In genomic region chr10:127619119-127619721, GRCm38 (mm10) we compare ENCODE assay signal across 8 mouse cellular contexts. TPM values are rescaled to one million over a fixed set of nuclear protein-coding genes. Genes with fewer than 3 reads are reported as not detected.
DNase-seq lines count a peak whose midpoint lies in the region; ATAC-seq and TF ChIP-seq lines count a peak whose summit lies in the region.

No protein-coding gene starts in this region.

- no peaks in the 10 kb centered on the region for H3K27me3 ChIP-seq in kidney, postnatal 0 days (ENCODE audit: insufficient read depth, low read length)
- H3K27me3 ChIP-seq in forebrain, embryonic 11.5 days (ENCODE audit: control insufficient read depth, insufficient read depth, low read length), result no peaks in the 10 kb centered on the region
- no peaks in the 10 kb centered on the region for H3K27me3 ChIP-seq in limb, embryonic 12.5 days
- no peaks in the 10 kb centered on the region for H3K27me3 ChIP-seq in neural tube, embryonic 14.5 days (ENCODE audit: control insufficient read depth, insufficient read depth, low read length)

- H3K9me3 ChIP-seq in kidney, postnatal 0 days (replicated peaks; ENCODE audit: low read length), result no peaks in the 10 kb centered on the region
- H3K9me3 ChIP-seq in forebrain, embryonic 11.5 days (ENCODE audit: control insufficient read depth, low read length), result no peaks in the 10 kb centered on the region
- no peaks in the 10 kb centered on the region for H3K9me3 ChIP-seq in limb, embryonic 12.5 days
- H3K9me3 ChIP-seq in neural tube, embryonic 14.5 days (ENCODE audit: control insufficient read depth, low read length), result no peaks in the 10 kb centered on the region

- no peak for TF ChIP-seq CTCF in kidney, postnatal 0 days (IDR thresholded peaks at IDR 0.05; ENCODE audit: low read depth)

- H3K4me2 ChIP-seq in kidney, postnatal 0 days (ENCODE audit: low read length), result peak overlapping the region; percentile 95
- peak overlapping the region; percentile 47 for H3K4me2 ChIP-seq in forebrain, embryonic 11.5 days (ENCODE audit: low read depth, low read length, severe bottlenecking)
- H3K4me2 ChIP-seq in limb, embryonic 12.5 days, result peak overlapping the region; percentile 93
- H3K4me2 ChIP-seq in neural tube, embryonic 14.5 days (ENCODE audit: low read depth, low read length), result peak overlapping the region; percentile 91

- H3K27ac ChIP-seq in kidney, postnatal 0 days, result peak overlapping the region; percentile 14; the same call in 1 of the 2 replicates
- H3K27ac ChIP-seq in forebrain, embryonic 11.5 days (ENCODE audit: low read depth, low read length), result no peak overlapping the region
- peak overlapping the region; percentile 95; the same call in 1 of the 2 replicates for H3K27ac ChIP-seq in limb, embryonic 12.5 days
- H3K27ac ChIP-seq in neural tube, embryonic 14.5 days (ENCODE audit: low read depth, low read length), result peak overlapping the region; percentile 91

- peak overlapping the region; percentile 53 for H3K4me3 ChIP-seq in kidney, postnatal 0 days (replicated peaks; ENCODE audit: low read depth, low read length)
- peak overlapping the region; percentile 74 for H3K4me3 ChIP-seq in forebrain, embryonic 11.5 days (ENCODE audit: low read depth, low read length)
- peak overlapping the region; percentile 83 for H3K4me3 ChIP-seq in limb, embryonic 12.5 days (replicated peaks)
- H3K4me3 ChIP-seq in neural tube, embryonic 14.5 days (ENCODE audit: low read depth, low read length), result peak overlapping the region; percentile 88

- no peaks in the 10 kb centered on the region for H3K36me3 ChIP-seq in kidney, postnatal 0 days (ENCODE audit: insufficient read depth, low read length)
- H3K36me3 ChIP-seq in forebrain, embryonic 11.5 days (ENCODE audit: control insufficient read depth, insufficient read depth, low read length), result no peaks in the 10 kb centered on the region
- H3K36me3 ChIP-seq in limb, embryonic 12.5 days, result 0 out of 2 replicates have a peak, but pooled peaks cover 7% of the 10 kb centered on the region
- no peaks in the 10 kb centered on the region for H3K36me3 ChIP-seq in neural tube, embryonic 14.5 days (ENCODE audit: control insufficient read depth, insufficient read depth, low read length)

- DNase-seq in kidney, postnatal 0 days (ENCODE audit: low spot score), result no peak
- no peak for DNase-seq in kidney, postnatal 25 days
- DNase-seq in forebrain, embryonic 11.5 days (ENCODE audit: low spot score), result no peak
- DNase-seq in right cerebral cortex, postnatal 25 days, result no peak
- no peak for DNase-seq in frontal cortex, adult 2 months (ENCODE audit: extremely low spot score in 1 of 2, low spot score in 1 of 2)
- DNase-seq in ovary, postnatal 10 days (ENCODE audit: low spot score), result no peak

- ATAC-seq in kidney, postnatal 0 days (replicated peaks; ENCODE audit: low FRiP score, low read depth), result no peak
- no peak for ATAC-seq in forebrain, embryonic 11.5 days (replicated peaks; ENCODE audit: low FRiP score)
- ATAC-seq in limb, embryonic 12.5 days (ENCODE audit: insufficient number of reproducible peaks, insufficient read depth, low FRiP score, low TSS enrichment, low read depth), result no peak
- ATAC-seq in neural tube, embryonic 14.5 days (ENCODE audit: low read depth), result no peak

- WGBS in kidney, postnatal 0 days, result 21% methylated on average over 8 of the region's 8 CpGs
- 30% methylated on average over 8 of the region's 8 CpGs for WGBS in forebrain, embryonic 11.5 days
- 29% methylated on average over 8 of the region's 8 CpGs for WGBS in limb, embryonic 12.5 days
- 34% methylated on average over 8 of the region's 8 CpGs for WGBS in neural tube, embryonic 14.5 days

- peaks cover 21% of the 10 kb centered on the region for H3K4me1 ChIP-seq in kidney, postnatal 0 days (replicated peaks; ENCODE audit: insufficient read depth, low read length)
- H3K4me1 ChIP-seq in forebrain, embryonic 11.5 days (replicated peaks; ENCODE audit: control insufficient read depth, insufficient read depth, low read length), result peaks cover 22% of the 10 kb centered on the region
- H3K4me1 ChIP-seq in limb, embryonic 12.5 days (replicated peaks), result peaks cover 61% of the 10 kb centered on the region
- peaks cover 51% of the 10 kb centered on the region for H3K4me1 ChIP-seq in neural tube, embryonic 14.5 days (ENCODE audit: control insufficient read depth, insufficient read depth, low read length)

- peak overlapping the region; percentile 58; the same call in 1 of the 2 replicates for H3K9ac ChIP-seq in kidney, postnatal 0 days (ENCODE audit: low read depth, low read length)
- H3K9ac ChIP-seq in forebrain, embryonic 11.5 days (ENCODE audit: low read length), result peak overlapping the region; percentile 82; the same call in 1 of the 2 replicates
- H3K9ac ChIP-seq in limb, embryonic 12.5 days (replicated peaks), result peak overlapping the region; percentile 88
- H3K9ac ChIP-seq in neural tube, embryonic 14.5 days (replicated peaks; ENCODE audit: low read depth, low read length), result peak overlapping the region; percentile 97

RNA-seq across cellular contexts. Expression of gene Lrp1, which starts 1.7 kb away (rescaled TPM):
- 42.6 and 44.5 TPM in 2 replicates for polyA plus RNA-seq in kidney, postnatal 0 days (2015; fragmentation: Nextera tagmentation; extraction: Ambion mirVana)
- 71.2 and 75.0 TPM in 2 replicates for polyA plus RNA-seq in forebrain, embryonic 11.5 days (2014; fragmentation: Nextera tagmentation; extraction: Ambion mirVana)
- 87.6 and 94.7 TPM in 2 replicates for polyA plus RNA-seq in limb, embryonic 12.5 days (2016; fragmentation: Nextera tagmentation; extraction: Ambion mirVana)
- polyA plus RNA-seq in neural tube, embryonic 14.5 days (2014; fragmentation: Nextera tagmentation; extraction: Ambion mirVana), result 110 and 125 TPM in 2 replicates
- polyA plus RNA-seq in frontal cortex, adult 2 months (2012; rRNA removed), result 279 and 283 TPM in 2 replicates

RNA-seq across cellular contexts. Expression of gene Stat6, which starts 23.6 kb away (rescaled TPM):
- polyA plus RNA-seq in kidney, postnatal 0 days (2015; fragmentation: Nextera tagmentation; extraction: Ambion mirVana), result 26.2 and 27.0 TPM in 2 replicates
- 6.8 and 7.8 TPM in 2 replicates for polyA plus RNA-seq in forebrain, embryonic 11.5 days (2014; fragmentation: Nextera tagmentation; extraction: Ambion mirVana)
- polyA plus RNA-seq in limb, embryonic 12.5 days (2016; fragmentation: Nextera tagmentation; extraction: Ambion mirVana), result 8.7 and 12.1 TPM in 2 replicates
- polyA plus RNA-seq in neural tube, embryonic 14.5 days (2014; fragmentation: Nextera tagmentation; extraction: Ambion mirVana), result 1.8 and 5.3 TPM in 2 replicates
- polyA plus RNA-seq in frontal cortex, adult 2 months (2012; rRNA removed), result 11.0 and 11.9 TPM in 2 replicates

RNA-seq across cellular contexts. Expression of gene Nemp1, which starts 47.5 kb away (rescaled TPM):
- polyA plus RNA-seq in kidney, postnatal 0 days (2015; fragmentation: Nextera tagmentation; extraction: Ambion mirVana), result 6.6 and 6.9 TPM in 2 replicates
- polyA plus RNA-seq in forebrain, embryonic 11.5 days (2014; fragmentation: Nextera tagmentation; extraction: Ambion mirVana), result 12.0 and 12.2 TPM in 2 replicates
- 12.6 and 13.5 TPM in 2 replicates for polyA plus RNA-seq in limb, embryonic 12.5 days (2016; fragmentation: Nextera tagmentation; extraction: Ambion mirVana)
- polyA plus RNA-seq in neural tube, embryonic 14.5 days (2014; fragmentation: Nextera tagmentation; extraction: Ambion mirVana), result 3.0 and 3.4 TPM in 2 replicates
- 4.5 and 4.8 TPM in 2 replicates for polyA plus RNA-seq in frontal cortex, adult 2 months (2012; rRNA removed)

RNA-seq across cellular contexts. Expression of gene Nab2, which starts 49.1 kb away (rescaled TPM):
- 21.5 and 24.3 TPM in 2 replicates for polyA plus RNA-seq in kidney, postnatal 0 days (2015; fragmentation: Nextera tagmentation; extraction: Ambion mirVana)
- 4.9 and 5.5 TPM in 2 replicates for polyA plus RNA-seq in forebrain, embryonic 11.5 days (2014; fragmentation: Nextera tagmentation; extraction: Ambion mirVana)
- polyA plus RNA-seq in limb, embryonic 12.5 days (2016; fragmentation: Nextera tagmentation; extraction: Ambion mirVana), result 15.3 and 19.1 TPM in 2 replicates
- polyA plus RNA-seq in neural tube, embryonic 14.5 days (2014; fragmentation: Nextera tagmentation; extraction: Ambion mirVana), result 0.79 and 2.2 TPM in 2 replicates
- polyA plus RNA-seq in frontal cortex, adult 2 months (2012; rRNA removed), result 38.2 and 46.1 TPM in 2 replicates
